Comparison of ENCODE assay signal across 9 mouse cellular contexts in genomic region chr11:83815628-83816027, GRCm38 (mm10). TPM values are rescaled to one million over a fixed set of nuclear protein-coding genes. Genes with fewer than 3 reads are reported as not detected.
DNase-seq lines count a peak whose midpoint lies in the region; ATAC-seq lines count a peak whose summit lies in the region.
"Had no signal": no experiment of that assay in that cellular context is flagged by ENCODE, and none has a peak within 500 bp of the region (broad histone marks: within the 10 kb centered on the region; RNA-seq: fewer than 3 reads in every experiment).

No protein-coding gene starts in this region.

- no peak for ATAC-seq in forebrain, embryonic 14.5 days
- ATAC-seq in forebrain, embryonic 16.5 days: no peak

- no peaks in the 10 kb centered on the region for H3K27me3 ChIP-seq in forebrain, embryonic 14.5 days (replicated peaks; ENCODE audit: control insufficient read depth, insufficient read depth, low read length)
- H3K27me3 ChIP-seq in forebrain, embryonic 16.5 days (replicated peaks; ENCODE audit: control insufficient read depth, insufficient read depth, low read length): no peaks in the 10 kb centered on the region
- H3K27me3 ChIP-seq: limb, embryonic 12.5 days had no signal

- WGBS in forebrain, embryonic 14.5 days: 7% methylated on average over 9 of the region's 9 CpGs
- WGBS in forebrain, embryonic 16.5 days: 10% methylated on average over 9 of the region's 9 CpGs

- H3K9me3 ChIP-seq in forebrain, embryonic 14.5 days (replicated peaks; ENCODE audit: control insufficient read depth, low read length): no peaks in the 10 kb centered on the region
- no peaks in the 10 kb centered on the region for H3K9me3 ChIP-seq in forebrain, embryonic 16.5 days (ENCODE audit: control insufficient read depth, low read length)
- H3K9me3 ChIP-seq: limb, embryonic 12.5 days had no signal

- H3K4me3 ChIP-seq in forebrain, embryonic 14.5 days (ENCODE audit: low read depth, low read length): no peak overlapping the region
- no peak overlapping the region for H3K4me3 ChIP-seq in forebrain, embryonic 16.5 days (replicated peaks; ENCODE audit: low read length)
- H3K4me3 ChIP-seq: limb, embryonic 12.5 days had no signal

- peak; percentile 66 for DNase-seq in forebrain, embryonic 14.5 days (ENCODE audit: low spot score)
- DNase-seq in 416B (ENCODE audit: low read depth): peak; percentile 69
- DNase-seq in adrenal gland, postnatal 10 days: peak; percentile 74
- peak; percentile 61 for DNase-seq in embryo, embryonic 9.5 days (ENCODE audit: extremely low spot score)
- DNase-seq in kidney, postnatal 14 days: peak; percentile 80
- peak; percentile 46 to 63 for DNase-seq in lung, adult 18-20 months
- DNase-seq in spleen, adult 12 weeks (ENCODE audit: low spot score): peak; percentile 4

- no peak overlapping the region for H3K4me2 ChIP-seq in forebrain, embryonic 14.5 days (ENCODE audit: low read length)
- no peak overlapping the region for H3K4me2 ChIP-seq in forebrain, embryonic 16.5 days (ENCODE audit: low read length)
- H3K4me2 ChIP-seq: limb, embryonic 12.5 days had no signal

- peaks cover 3% of the 10 kb centered on the region; the same call in 1 of the 2 replicates for H3K4me1 ChIP-seq in forebrain, embryonic 14.5 days (ENCODE audit: control insufficient read depth, insufficient read depth, low read length)
- H3K4me1 ChIP-seq in forebrain, embryonic 16.5 days (replicated peaks; ENCODE audit: control insufficient read depth, insufficient read depth, low read length): no peaks in the 10 kb centered on the region
- H3K4me1 ChIP-seq: limb, embryonic 12.5 days had no signal

- H3K36me3 ChIP-seq in forebrain, embryonic 14.5 days (ENCODE audit: control insufficient read depth, insufficient read depth, low read length): no peaks in the 10 kb centered on the region
- no peaks in the 10 kb centered on the region for H3K36me3 ChIP-seq in forebrain, embryonic 16.5 days (ENCODE audit: control insufficient read depth, insufficient read depth)
- H3K36me3 ChIP-seq: limb, embryonic 12.5 days had no signal

- H3K27ac ChIP-seq in forebrain, embryonic 14.5 days (ENCODE audit: low read depth, low read length): no peak overlapping the region
- no peak overlapping the region for H3K27ac ChIP-seq in forebrain, embryonic 16.5 days (ENCODE audit: low read length)
- H3K27ac ChIP-seq: limb, embryonic 12.5 days had no signal

- H3K9ac ChIP-seq in forebrain, embryonic 14.5 days (ENCODE audit: low read length): no peak overlapping the region
- H3K9ac ChIP-seq in forebrain, embryonic 16.5 days (replicated peaks; ENCODE audit: low read depth, low read length): no peak overlapping the region
- H3K9ac ChIP-seq: limb, embryonic 12.5 days had no signal

RNA-seq across cellular contexts. Expression of gene Hnf1b, which starts 34.2 kb away (rescaled TPM):
- 0.09 and 0.14 TPM in 2 replicates for polyA plus RNA-seq in forebrain, embryonic 14.5 days (2014; fragmentation: Nextera tagmentation; extraction: Ambion mirVana)
- polyA plus RNA-seq in forebrain, embryonic 16.5 days (2015; fragmentation: Nextera tagmentation; extraction: Ambion mirVana): 0.16 TPM in 1 of 2 replicates, not detected in the other
- total RNA-seq in adrenal gland, postnatal 10 days (2021): 1 to 10 TPM; 1.5 to 2.7 TPM
- polyA plus RNA-seq: limb, embryonic 12.5 days had no signal

Comparison
In these comparisons a context has a peak if more than half of its experiments do, and no peak if none do; other contexts are left out.
1. DNase-seq: peak in every context shown above with its lines; median percentile 80 in kidney, postnatal 14 days; 74 in adrenal gland, postnatal 10 days; 69 in 416B; 66 in forebrain, embryonic 14.5 days; 61 in embryo, embryonic 9.5 days; 54 in lung, adult 18-20 months; 4 in spleen, adult 12 weeks.